Mouse (Mus musculus): ENCODE measurements around the gene Hectd4.

GRCm38 (mm10) chr5:121271046-121271445 lies 51.0 kb downstream of the Hectd4 start:
- TF ChIP-seq POLR2A (IDR thresholded peaks at IDR 0.05; ENCODE audit: borderline replicate concordance, control insufficient read depth, low read depth, low read length) (no peak), CTCF (IDR thresholded peaks at IDR 0.05; ENCODE audit: control insufficient read depth, insufficient read depth, low read length) (no peak)
